Mouse (Mus musculus): ENCODE data around the gene Tbc1d2b.

GRCm38 (mm10) chr9:90188893-90189292 lies 81.7 kb downstream of the Tbc1d2b start:
- TF ChIP-seq MYOG (IDR thresholded peaks at IDR 0.05; ENCODE audit: control insufficient read depth, extremely low read depth, insufficient read length) = no peak
- no peak for TF ChIP-seq CTCF (IDR thresholded peaks at IDR 0.05; ENCODE audit: control insufficient read depth, insufficient read depth, insufficient read length)
- TF ChIP-seq MAX (IDR thresholded peaks at IDR 0.05) = no peak
- TF ChIP-seq USF1 (IDR thresholded peaks at IDR 0.05; ENCODE audit: low read depth) = no peak
- no peak for TF ChIP-seq FOSL1 (IDR thresholded peaks at IDR 0.05; ENCODE audit: insufficient read depth, low read length, poor library complexity, severe bottlenecking)
- no peak for TF ChIP-seq MYOD1 (IDR thresholded peaks at IDR 0.05; ENCODE audit: control insufficient read depth, insufficient read length, low read depth)
